Mouse (Mus musculus): ENCODE results near the gene Lrrc27. TPM values are rescaled to one million over a fixed set of nuclear protein-coding genes. Genes with fewer than 3 reads are reported as not detected.

Lrrc27 gene
- polyA plus RNA-seq, 1 experiment from 2014 or later, result 2.5 TPM

DNA sequence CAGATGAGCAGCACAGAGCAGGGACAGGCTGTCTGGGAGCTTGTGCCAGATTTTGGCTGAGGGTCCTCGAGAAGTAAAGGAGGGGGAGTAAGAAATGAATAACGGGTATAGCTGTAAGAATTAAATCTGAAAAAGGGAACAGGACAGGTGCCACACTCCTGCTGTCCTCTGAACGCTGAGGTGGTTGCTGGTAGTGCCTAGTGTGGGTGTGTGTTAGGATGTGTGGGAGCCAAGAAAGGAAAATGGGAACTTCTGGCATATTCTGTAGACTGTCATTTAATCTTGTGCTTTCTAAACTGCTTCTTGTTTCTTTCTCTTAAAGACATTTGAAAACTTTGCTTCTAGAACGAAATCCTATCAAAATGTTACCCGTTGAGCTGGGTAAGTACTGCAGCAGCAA is 8.3 kb downstream of the Lrrc27 start:
- no peak overlapping the region for H3K27ac ChIP-seq (ENCODE audit: low read depth, low read length)
- no peak overlapping the region for H3K9ac ChIP-seq (ENCODE audit: low read depth, low read length)
- H3K27me3 ChIP-seq (replicated peaks; ENCODE audit: control insufficient read depth, insufficient read depth, low read length), result no peaks in the 10 kb centered on the region
- H3K4me3 ChIP-seq (ENCODE audit: low read depth, low read length), result no peak overlapping the region
- no peak for ATAC-seq
- H3K4me2 ChIP-seq (replicated peaks; ENCODE audit: low read depth), result no peak overlapping the region
- no peaks in the 10 kb centered on the region for H3K4me1 ChIP-seq (replicated peaks; ENCODE audit: control insufficient read depth, insufficient read depth, low read length)
- no peaks in the 10 kb centered on the region for H3K9me3 ChIP-seq (ENCODE audit: control insufficient read depth)
- H3K36me3 ChIP-seq (ENCODE audit: control insufficient read depth, insufficient read depth), result no peaks in the 10 kb centered on the region
- TF ChIP-seq CTCF (IDR thresholded peaks at IDR 0.05; ENCODE audit: low read depth), result no peak
- 80% methylated on average over 5 of the region's 5 CpGs for WGBS

- Histone ChIP-seq H3K4me1 (replicated peaks; ENCODE audit: control insufficient read depth, insufficient read depth, low read length) (no peaks in the 10 kb centered on the region), H3K9me3 (ENCODE audit: control insufficient read depth) (no peaks in the 10 kb centered on the region), H3K27ac (ENCODE audit: low read depth, low read length) (no peak overlapping the region), H3K4me2 (replicated peaks; ENCODE audit: low read depth) (no peak overlapping the region), H3K4me3 (ENCODE audit: low read depth, low read length) (no peak overlapping the region), H3K9ac (ENCODE audit: low read depth, low read length) (no peak overlapping the region), H3K36me3 (ENCODE audit: control insufficient read depth, insufficient read depth) (no peaks in the 10 kb centered on the region), H3K27me3 (replicated peaks; ENCODE audit: control insufficient read depth, insufficient read depth, low read length) (no peaks in the 10 kb centered on the region)
- no peak for TF ChIP-seq CTCF (IDR thresholded peaks at IDR 0.05; ENCODE audit: low read depth)
- ATAC-seq, result no peak
- 92% methylated on average over 2 of the region's 2 CpGs for WGBS
These were observed 9.1 kb downstream of the Lrrc27 start for GRCm38 (mm10) chr7:139221856-139222255.

DNA sequence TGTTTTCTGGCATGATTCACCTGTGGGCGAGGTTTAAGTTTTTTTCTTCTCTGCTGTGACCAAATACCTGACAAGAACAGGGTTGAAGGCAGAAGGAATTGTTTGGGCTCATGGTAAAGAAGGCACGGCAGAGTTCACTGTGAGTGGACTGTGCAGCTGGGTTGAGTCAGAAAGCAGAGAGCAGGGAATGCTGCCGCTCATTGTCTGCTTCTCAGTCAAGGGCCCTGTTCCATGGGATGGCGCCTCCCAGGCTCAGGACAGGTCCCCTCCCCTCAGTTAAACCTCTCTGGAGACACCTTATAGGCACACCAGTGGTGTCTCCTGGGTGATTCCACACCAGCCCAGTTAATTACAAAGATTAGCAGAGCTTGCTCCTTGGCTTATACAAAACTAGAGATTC is 9.6 kb downstream of the Lrrc27 start:
- ATAC-seq, result no peak
- H3K9ac ChIP-seq (ENCODE audit: low read depth, low read length), result no peak overlapping the region
- WGBS, result 81% methylated on average over 4 of the region's 4 CpGs
- no peaks in the 10 kb centered on the region for H3K36me3 ChIP-seq (ENCODE audit: control insufficient read depth, insufficient read depth)
- no peak overlapping the region for H3K4me2 ChIP-seq (replicated peaks; ENCODE audit: low read depth)
- H3K9me3 ChIP-seq (ENCODE audit: control insufficient read depth), result no peaks in the 10 kb centered on the region
- no peak overlapping the region for H3K4me3 ChIP-seq (ENCODE audit: low read depth, low read length)
- no peak overlapping the region for H3K27ac ChIP-seq (ENCODE audit: low read depth, low read length)
- H3K27me3 ChIP-seq (replicated peaks; ENCODE audit: control insufficient read depth, insufficient read depth, low read length), result no peaks in the 10 kb centered on the region
- no peaks in the 10 kb centered on the region for H3K4me1 ChIP-seq (replicated peaks; ENCODE audit: control insufficient read depth, insufficient read depth, low read length)
- TF ChIP-seq CTCF (IDR thresholded peaks at IDR 0.05; ENCODE audit: low read depth), result no peak

DNA sequence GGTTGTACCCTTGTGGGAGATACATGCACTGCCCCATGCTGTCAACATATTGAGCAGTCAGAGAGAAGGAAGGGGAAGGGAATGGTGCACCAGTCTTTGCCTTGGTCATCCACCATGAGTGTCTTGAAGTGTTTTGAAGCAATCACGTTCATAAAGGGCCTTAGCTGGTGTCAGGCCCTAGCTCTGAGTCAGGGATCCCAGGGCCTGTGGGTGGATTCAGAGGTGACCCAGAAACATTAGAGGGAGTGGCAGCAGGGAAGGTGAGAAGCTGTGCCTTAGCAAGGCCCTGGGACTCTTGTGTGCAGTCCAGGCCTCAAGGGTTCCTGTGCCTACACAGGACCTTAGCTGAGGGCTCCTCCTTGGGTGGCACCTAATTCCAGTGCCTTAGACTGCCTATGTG is 11.3 kb downstream of the Lrrc27 start:
- H3K9me3 ChIP-seq (ENCODE audit: control insufficient read depth), result no peaks in the 10 kb centered on the region
- WGBS, result 84% methylated on average over 1 of the region's 1 CpGs
- no peak for ATAC-seq
- H3K27me3 ChIP-seq (replicated peaks; ENCODE audit: control insufficient read depth, insufficient read depth, low read length), result no peaks in the 10 kb centered on the region
- H3K27ac ChIP-seq (ENCODE audit: low read depth, low read length), result no peak overlapping the region
- no peaks in the 10 kb centered on the region for H3K36me3 ChIP-seq (ENCODE audit: control insufficient read depth, insufficient read depth)
- no peak overlapping the region for H3K9ac ChIP-seq (ENCODE audit: low read depth, low read length)
- H3K4me1 ChIP-seq (replicated peaks; ENCODE audit: control insufficient read depth, insufficient read depth, low read length), result no peaks in the 10 kb centered on the region
- no peak for TF ChIP-seq CTCF (IDR thresholded peaks at IDR 0.05; ENCODE audit: low read depth)
- no peak overlapping the region for H3K4me2 ChIP-seq (replicated peaks; ENCODE audit: low read depth)
- no peak overlapping the region for H3K4me3 ChIP-seq (ENCODE audit: low read depth, low read length)

- TF ChIP-seq CTCF (IDR thresholded peaks at IDR 0.05; ENCODE audit: low read depth), result no peak
- WGBS, result 63% methylated on average over 8 of the region's 8 CpGs
- H3K27me3 ChIP-seq (replicated peaks; ENCODE audit: control insufficient read depth, insufficient read depth, low read length), result no peaks in the 10 kb centered on the region
- no peak overlapping the region for H3K4me3 ChIP-seq (ENCODE audit: low read depth, low read length)
- no peaks in the 10 kb centered on the region for H3K4me1 ChIP-seq (replicated peaks; ENCODE audit: control insufficient read depth, insufficient read depth, low read length)
- no peak overlapping the region for H3K4me2 ChIP-seq (replicated peaks; ENCODE audit: low read depth)
- no peak overlapping the region for H3K9ac ChIP-seq (ENCODE audit: low read depth, low read length)
- H3K36me3 ChIP-seq (ENCODE audit: control insufficient read depth, insufficient read depth), result no peaks in the 10 kb centered on the region
- no peak overlapping the region for H3K27ac ChIP-seq (ENCODE audit: low read depth, low read length)
- ATAC-seq, result no peak
- H3K9me3 ChIP-seq (ENCODE audit: control insufficient read depth), result no peaks in the 10 kb centered on the region
These were observed 11.9 kb downstream of the Lrrc27 start for GRCm38 (mm10) chr7:139224725-139225124.

DNA sequence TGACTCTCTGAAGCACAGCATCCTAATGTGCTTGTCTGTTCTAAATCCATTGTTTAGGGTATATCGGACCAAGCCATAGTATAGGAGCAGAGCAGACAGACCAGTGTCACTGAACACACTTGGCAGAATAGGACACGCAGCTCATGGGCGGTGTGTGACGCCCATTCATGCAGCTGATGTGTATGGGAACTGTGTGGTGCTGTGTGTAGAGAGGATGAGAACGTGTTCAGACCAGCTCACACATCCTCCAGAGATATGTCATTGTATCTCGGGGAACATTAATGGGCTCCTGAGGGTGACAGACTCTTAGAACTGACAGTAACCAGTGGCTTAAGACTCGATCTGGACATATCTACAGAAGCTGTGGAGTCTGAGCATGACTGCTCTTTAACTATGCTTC is 13.6 kb downstream of the Lrrc27 start:
- no peaks in the 10 kb centered on the region; the same call in 1 of the 2 replicates for H3K36me3 ChIP-seq (ENCODE audit: control insufficient read depth, insufficient read depth)
- H3K9me3 ChIP-seq (ENCODE audit: control insufficient read depth), result no peaks in the 10 kb centered on the region
- ATAC-seq, result no peak
- no peak overlapping the region for H3K9ac ChIP-seq (ENCODE audit: low read depth, low read length)
- H3K27me3 ChIP-seq (replicated peaks; ENCODE audit: control insufficient read depth, insufficient read depth, low read length), result no peaks in the 10 kb centered on the region
- no peak overlapping the region for H3K4me3 ChIP-seq (ENCODE audit: low read depth, low read length)
- no peak overlapping the region for H3K27ac ChIP-seq (ENCODE audit: low read depth, low read length)
- no peak for TF ChIP-seq CTCF (IDR thresholded peaks at IDR 0.05; ENCODE audit: low read depth)
- no peaks in the 10 kb centered on the region for H3K4me1 ChIP-seq (replicated peaks; ENCODE audit: control insufficient read depth, insufficient read depth, low read length)
- H3K4me2 ChIP-seq (replicated peaks; ENCODE audit: low read depth), result no peak overlapping the region
- 87% methylated on average over 7 of the region's 7 CpGs for WGBS

Data from intestine, postnatal 0 days (tissue).